8 mouse cellular contexts compared by ENCODE assay signal in genomic region chr1:131523794-131524193, GRCm38 (mm10). TPM values are rescaled to one million over a fixed set of nuclear protein-coding genes. Genes with fewer than 3 reads are reported as not detected.
DNase-seq lines count a peak whose midpoint lies in the region; ATAC-seq and TF ChIP-seq lines count a peak whose summit lies in the region.

No protein-coding gene starts in this region.

- H3K9ac ChIP-seq in lung, embryonic 15.5 days: no peak overlapping the region

- peak overlapping the region; percentile 93 for H3K4me2 ChIP-seq in lung, embryonic 15.5 days

- DNase-seq in adrenal gland, adult 2 months: peak; percentile 15
- DNase-seq in adrenal gland, postnatal 14 days: no peak
- no peak for DNase-seq in lung, postnatal 10 days
- no peak for DNase-seq in limb, embryonic 10.5 days (ENCODE audit: low spot score)
- DNase-seq in embryo, embryonic 10 days (ENCODE audit: low spot score): no peak
- DNase-seq in left cerebral cortex, adult 18-20 months (ENCODE audit: low spot score in 2 of 2): no peak

- H3K27me3 ChIP-seq in lung, embryonic 15.5 days: no peaks in the 10 kb centered on the region
- H3K27me3 ChIP-seq in limb, embryonic 10.5 days (ENCODE audit: low read depth, poor library complexity, severe bottlenecking): no peaks in the 10 kb centered on the region

- H3K4me1 ChIP-seq in lung, embryonic 15.5 days: peaks cover 32% of the 10 kb centered on the region
- peaks cover 42% of the 10 kb centered on the region for H3K4me1 ChIP-seq in limb, embryonic 10.5 days
- H3K4me1 ChIP-seq in olfactory bulb, adult 2 months (ENCODE audit: control insufficient read depth, insufficient read depth, low read length): no peaks in the 10 kb centered on the region

- no peaks in the 10 kb centered on the region for H3K9me3 ChIP-seq in lung, embryonic 15.5 days
- no peaks in the 10 kb centered on the region for H3K9me3 ChIP-seq in limb, embryonic 10.5 days (replicated peaks)

- peak overlapping the region; percentile 85; the same call in 1 of the 2 replicates for H3K4me3 ChIP-seq in lung, embryonic 15.5 days
- H3K4me3 ChIP-seq in limb, embryonic 10.5 days: peak overlapping the region; percentile 70
- peak overlapping the region; percentile 28; the same call in 1 of the 2 replicates for H3K4me3 ChIP-seq in olfactory bulb, adult 2 months (ENCODE audit: insufficient read depth, low read depth, low read length)

- ATAC-seq in lung, embryonic 15.5 days (ENCODE audit: borderline replicate concordance, extremely low read depth, low FRiP score, low TSS enrichment): no peak

- TF ChIP-seq CTCF in olfactory bulb, adult 2 months (IDR thresholded peaks at IDR 0.05; ENCODE audit: insufficient read depth, low read depth, low read length): no peak

- TF ChIP-seq POLR2A in olfactory bulb, adult 2 months (IDR thresholded peaks at IDR 0.05; ENCODE audit: insufficient read depth, low read depth, low read length): no peak

- 44% methylated on average over 3 of the region's 3 CpGs for WGBS in lung, embryonic 15.5 days
- 43% methylated on average over 3 of the region's 3 CpGs for WGBS in limb, embryonic 10.5 days
- 29% methylated on average over 3 of the region's 3 CpGs for WGBS in olfactory bulb, adult 2 months

- H3K27ac ChIP-seq in lung, embryonic 15.5 days: no peak overlapping the region
- peak overlapping the region; percentile 46; the same call in 1 of the 2 replicates for H3K27ac ChIP-seq in limb, embryonic 10.5 days
- no peak overlapping the region for H3K27ac ChIP-seq in olfactory bulb, adult 2 months (ENCODE audit: insufficient read depth, low read depth, low read length)

- no peaks in the 10 kb centered on the region for H3K36me3 ChIP-seq in lung, embryonic 15.5 days
- H3K36me3 ChIP-seq in limb, embryonic 10.5 days: 0 out of 2 replicates have a peak, but pooled peaks cover 3% of the 10 kb centered on the region

RNA-seq across cellular contexts. Expression of gene Srgap2, which starts 3.4 kb away (rescaled TPM):
- 10 to 100 TPM; 21.8 to 22.2 TPM for total RNA-seq in adrenal gland, adult 2 months (2021)
- 13.9 and 15.2 TPM in 2 replicates for polyA plus RNA-seq in adrenal gland, adult 2 months (2012; rRNA removed)
- total RNA-seq in adrenal gland, postnatal 14 days (2021): 29.0 and 31.9 TPM in 2 replicates
- polyA plus RNA-seq in lung, embryonic 15.5 days (2015; fragmentation: Nextera tagmentation; extraction: Ambion mirVana): 11.0 and 14.1 TPM in 2 replicates
- polyA plus RNA-seq in limb, embryonic 10.5 days (2016; fragmentation: Nextera tagmentation; extraction: Ambion mirVana): 16.5 and 17.2 TPM in 2 replicates
- polyA plus RNA-seq in olfactory bulb, adult 2 months (2012; ENCODE audit: insufficient read depth, insufficient read length, low replicate concordance, missing spikeins): not detected in 2 replicates
- total RNA-seq in left cerebral cortex, adult 18-20 months (2021): 10 to 100 TPM; 69.4 to 77.0 TPM

RNA-seq across cellular contexts. Expression of gene Fam72a, which starts 3.9 kb away (rescaled TPM):
- under 1 TPM; 0.79 to 0.92 TPM for total RNA-seq in adrenal gland, adult 2 months (2021)
- polyA plus RNA-seq in adrenal gland, adult 2 months (2012; rRNA removed): 0.07 and 0.16 TPM in 2 replicates
- 1.2 and 1.3 TPM in 2 replicates for total RNA-seq in adrenal gland, postnatal 14 days (2021)
- polyA plus RNA-seq in lung, embryonic 15.5 days (2015; fragmentation: Nextera tagmentation; extraction: Ambion mirVana): 2.3 and 3.0 TPM in 2 replicates
- 4.3 and 4.6 TPM in 2 replicates for polyA plus RNA-seq in limb, embryonic 10.5 days (2016; fragmentation: Nextera tagmentation; extraction: Ambion mirVana)
- polyA plus RNA-seq in olfactory bulb, adult 2 months (2012; ENCODE audit: insufficient read depth, insufficient read length, low replicate concordance, missing spikeins): not detected in 2 replicates
- total RNA-seq in left cerebral cortex, adult 18-20 months (2021): 1 to 10 TPM; 1.1 TPM

Comparison
In these comparisons a context has a peak if more than half of its experiments do, and no peak if none do; other contexts are left out.
1. H3K4me3 ChIP-seq: peak in every context shown above with its lines; median percentile 85 in lung, embryonic 15.5 days; 70 in limb, embryonic 10.5 days; 28 in olfactory bulb, adult 2 months.